Mouse (Mus musculus): ENCODE data around the gene Slc25a5. TPM values are rescaled to one million over a fixed set of nuclear protein-coding genes. Genes with fewer than 3 reads are reported as not detected.
"Not testable (repeated sequence)": the region's sequence is repeated elsewhere in the genome, so short reads cannot be mapped to it uniquely, and the experiment has no call there.

The Slc25a5 gene
- polyA plus RNA-seq, 1 experiment from 2014 or later, result 728 TPM

DNA sequence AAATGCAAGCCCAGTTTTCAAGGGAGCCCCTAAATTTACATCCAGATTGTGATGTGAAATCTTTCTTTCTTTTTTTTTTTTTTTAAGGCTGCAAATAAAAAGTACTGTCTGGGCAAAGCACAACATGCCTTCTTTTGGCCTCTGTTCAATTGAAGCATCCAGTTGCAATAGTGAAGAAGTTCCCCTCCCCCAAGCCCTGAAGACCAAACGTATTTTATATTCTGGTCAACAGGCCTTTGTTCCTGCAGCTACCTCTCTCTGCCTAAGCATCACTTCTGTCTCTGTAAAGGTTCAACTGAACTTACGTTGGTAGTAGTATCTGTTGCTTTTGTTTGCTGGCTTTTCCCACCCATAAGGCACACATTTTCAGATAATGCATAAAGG lies 31.5 kb upstream of the Slc25a5 start:
- no peak for DNase-seq (ENCODE audit: low spot score)
- H3K27ac ChIP-seq, result no peak overlapping the region
- WGBS, result 42% methylated on average over 2 of the region's 2 CpGs
- H3K4me3 ChIP-seq, result no peak overlapping the region
- no peaks in the 10 kb centered on the region for H3K27me3 ChIP-seq (ENCODE audit: low read depth, poor library complexity, severe bottlenecking)
- H3K36me3 ChIP-seq, result no peaks in the 10 kb centered on the region
- H3K9me3 ChIP-seq (replicated peaks), result no peaks in the 10 kb centered on the region
- no peaks in the 10 kb centered on the region for H3K4me1 ChIP-seq

DNA sequence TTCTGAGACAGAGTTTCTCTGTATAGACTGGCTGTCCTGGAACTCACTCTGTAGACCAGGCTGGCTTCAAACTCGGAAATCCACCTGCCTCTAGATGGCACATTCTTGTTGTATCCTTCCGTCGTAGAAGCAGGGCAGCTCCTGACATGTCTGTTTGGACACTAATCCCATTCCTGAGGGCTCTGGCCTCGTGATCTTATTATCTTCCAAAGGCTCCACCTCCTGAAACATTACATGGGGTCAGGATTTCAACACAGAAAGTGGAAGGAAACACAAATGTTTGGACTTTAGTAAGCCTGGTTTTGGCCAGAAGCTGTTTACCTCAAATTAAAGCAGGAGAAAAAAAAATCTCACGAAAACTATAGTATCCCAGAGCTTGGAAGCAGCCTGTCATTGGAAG lies 28.1 kb upstream of the Slc25a5 start:
- no peak for DNase-seq (ENCODE audit: low spot score)
- H3K4me3 ChIP-seq, result no peak overlapping the region
- H3K36me3 ChIP-seq, result no peaks in the 10 kb centered on the region
- WGBS, result 65% methylated on average over 5 of the region's 5 CpGs
- no peaks in the 10 kb centered on the region for H3K27me3 ChIP-seq (ENCODE audit: low read depth, poor library complexity, severe bottlenecking)
- H3K9me3 ChIP-seq (replicated peaks), result no peaks in the 10 kb centered on the region
- H3K4me1 ChIP-seq, result no peaks in the 10 kb centered on the region
- H3K27ac ChIP-seq, result no peak overlapping the region

DNA sequence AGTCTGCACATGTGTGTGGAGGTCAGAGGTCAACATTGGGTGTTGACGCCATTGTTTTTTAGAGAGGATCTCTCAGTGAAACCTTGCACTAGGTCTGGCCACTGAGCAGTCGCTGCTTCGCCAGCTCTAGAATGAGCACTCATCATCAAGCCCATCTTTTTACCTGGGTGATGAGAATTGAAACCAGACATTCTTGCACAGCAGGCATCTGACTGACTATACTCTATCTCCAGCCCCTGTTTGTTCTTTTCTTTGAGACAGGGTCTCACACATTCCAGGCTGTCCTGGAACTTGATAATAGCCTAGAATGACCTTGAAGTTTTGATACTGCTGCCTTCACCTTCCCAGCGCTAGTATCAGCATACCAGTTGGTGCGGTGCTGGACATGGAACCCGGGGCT lies 22.9 kb upstream of the Slc25a5 start:
- Histone ChIP-seq H3K4me1 (no peaks in the 10 kb centered on the region), H3K36me3 (no peaks in the 10 kb centered on the region), H3K9me3 (replicated peaks) (no peaks in the 10 kb centered on the region), H3K4me3 (no peak overlapping the region), H3K27ac (no peak overlapping the region), H3K27me3 (ENCODE audit: low read depth, poor library complexity, severe bottlenecking) (no peaks in the 10 kb centered on the region)
- no peak for DNase-seq (ENCODE audit: low spot score)
- 83% methylated on average over 6 of the region's 6 CpGs for WGBS

DNA sequence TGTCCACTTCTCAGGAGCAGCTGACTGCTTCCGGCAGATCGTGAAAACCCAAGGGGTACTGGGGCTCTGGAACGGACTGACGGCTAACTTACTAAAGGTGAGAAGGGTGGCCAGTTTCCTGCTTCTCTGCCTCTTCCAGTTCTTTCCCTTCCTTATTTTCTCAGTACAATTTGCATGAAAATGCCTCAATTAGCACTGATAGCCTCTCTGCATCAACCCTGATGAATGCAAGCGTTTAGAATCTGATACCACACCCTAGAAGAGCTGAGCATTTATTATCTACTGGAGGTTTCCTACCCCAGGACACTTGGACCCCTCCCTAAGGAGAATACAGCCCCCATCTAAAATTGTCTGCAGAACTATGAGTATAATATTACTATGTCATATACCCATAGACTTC lies 19.9 kb upstream of the Slc25a5 start:
- 86% methylated on average over 5 of the region's 5 CpGs for WGBS

DNA sequence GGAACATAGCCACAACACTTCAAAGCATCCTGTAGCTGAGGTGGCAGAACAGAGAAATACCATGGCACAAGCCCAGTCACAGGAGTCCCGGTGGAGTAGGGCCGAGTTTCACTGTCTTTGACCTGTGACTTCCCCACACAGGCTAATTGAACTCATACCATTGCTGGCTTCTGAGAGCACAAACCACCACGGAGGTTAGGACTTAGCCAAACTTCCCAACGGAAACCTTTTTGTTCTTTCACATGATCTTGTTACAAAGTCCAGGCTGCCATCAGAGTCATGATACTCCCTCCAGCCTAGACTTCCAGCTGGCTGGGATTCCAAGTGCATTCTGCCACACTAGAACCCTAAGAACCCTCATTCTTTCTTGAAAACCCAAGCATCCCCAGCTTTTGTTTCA lies 17.8 kb upstream of the Slc25a5 start:
- no peaks in the 10 kb centered on the region for H3K9me3 ChIP-seq (replicated peaks)
- H3K4me3 ChIP-seq, result no peak overlapping the region
- no peaks in the 10 kb centered on the region for H3K27me3 ChIP-seq (ENCODE audit: low read depth, poor library complexity, severe bottlenecking)
- DNase-seq (ENCODE audit: low spot score), result no peak
- H3K4me1 ChIP-seq, result no peaks in the 10 kb centered on the region
- WGBS, result 78% methylated on average over 4 of the region's 4 CpGs
- no peaks in the 10 kb centered on the region for H3K36me3 ChIP-seq
- no peak overlapping the region for H3K27ac ChIP-seq

More for the DNA sequence above, 19.9 kb upstream of the Slc25a5 start:
- Histone ChIP-seq H3K27ac (no peak overlapping the region), H3K9me3 (replicated peaks) (no peaks in the 10 kb centered on the region), H3K4me3 (no peak overlapping the region), H3K4me1 (no peaks in the 10 kb centered on the region), H3K36me3 (no peaks in the 10 kb centered on the region), H3K27me3 (ENCODE audit: low read depth, poor library complexity, severe bottlenecking) (no peaks in the 10 kb centered on the region)
- DNase-seq (ENCODE audit: low spot score), result no peak

DNA sequence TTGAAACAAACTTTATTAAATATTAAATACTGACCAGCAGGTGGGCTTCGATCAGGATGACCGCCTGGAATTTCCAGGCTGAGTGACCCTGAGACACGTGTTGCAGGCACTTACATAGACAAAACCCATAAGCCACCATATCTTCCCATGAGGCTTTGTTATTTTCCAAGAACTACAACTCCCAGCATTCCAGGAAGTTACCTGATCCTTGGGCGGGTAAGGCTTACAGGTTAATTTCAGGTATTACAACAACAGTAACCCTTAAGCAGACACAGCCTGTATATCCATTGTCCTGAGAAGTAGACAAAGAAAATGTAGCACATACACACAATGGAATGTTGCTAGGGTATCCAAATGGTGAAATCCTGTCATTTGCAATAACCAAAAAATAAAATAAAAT lies 6.1 kb upstream of the Slc25a5 start:
- Histone ChIP-seq H3K36me3 (no peaks in the 10 kb centered on the region), H3K27me3 (ENCODE audit: low read depth, poor library complexity, severe bottlenecking) (no peaks in the 10 kb centered on the region), H3K9me3 (replicated peaks) (no peaks in the 10 kb centered on the region), H3K4me3 (no peak overlapping the region), H3K4me1 (no peaks in the 10 kb centered on the region), H3K27ac (no peak overlapping the region)
- DNase-seq (ENCODE audit: low spot score), result no peak
- WGBS, result 64% methylated on average over 4 of the region's 4 CpGs

DNA sequence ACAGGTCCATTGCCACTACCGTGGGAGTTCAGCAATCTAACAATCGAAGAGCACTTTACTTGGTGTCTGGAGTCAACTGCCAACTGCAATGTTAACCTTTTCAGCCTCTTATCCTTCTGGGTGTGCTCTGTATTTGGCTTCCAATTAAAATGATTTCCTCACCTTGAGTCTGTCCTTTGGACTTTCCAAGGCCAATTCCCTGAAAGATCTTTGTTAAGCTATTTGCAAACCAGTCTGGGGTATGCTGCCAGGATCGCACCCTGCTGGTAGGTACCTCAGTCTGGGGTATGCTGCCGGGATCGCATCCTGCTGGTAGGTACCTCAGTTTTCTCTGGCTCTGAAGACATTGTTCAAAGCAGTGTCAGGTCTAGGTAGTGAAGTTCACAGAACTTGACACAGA lies 880 bp upstream of the Slc25a5 start:
- Histone ChIP-seq H3K36me3 (peaks cover 13% of the 10 kb centered on the region), H3K9me3 (replicated peaks) (no peaks in the 10 kb centered on the region), H3K27me3 (ENCODE audit: low read depth, poor library complexity, severe bottlenecking) (no peaks in the 10 kb centered on the region), H3K4me3 (no peak overlapping the region), H3K4me1 (no peaks in the 10 kb centered on the region), H3K27ac (no peak overlapping the region)
- no peak for DNase-seq (ENCODE audit: low spot score)
- 60% methylated on average over 5 of the region's 5 CpGs for WGBS

DNA sequence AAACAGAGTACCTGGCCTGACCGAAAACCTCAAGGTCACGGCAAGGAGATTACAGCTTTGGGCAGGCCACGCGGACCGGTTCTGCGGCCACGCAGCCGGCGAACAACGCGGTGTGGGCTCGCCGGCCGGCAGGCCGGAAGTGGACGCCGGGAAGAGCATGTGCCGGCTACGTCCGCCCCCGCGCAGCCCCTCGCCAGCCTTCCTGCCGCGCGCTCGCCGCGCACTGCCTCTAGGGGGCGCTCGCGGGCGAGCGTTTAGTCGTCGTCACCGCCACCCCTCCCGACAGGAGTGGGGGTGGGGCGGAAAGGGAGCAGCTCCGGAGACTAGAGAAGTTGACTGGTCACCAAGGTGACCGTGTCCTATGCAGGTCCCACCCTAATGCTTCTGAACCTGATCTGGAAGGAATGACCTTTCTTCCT lies 721 bp downstream of the Slc25a5 start:
- 23% methylated on average over 40 of the region's 41 CpGs for WGBS
- no peaks in the 10 kb centered on the region for H3K9me3 ChIP-seq (replicated peaks)
- H3K27ac ChIP-seq, result peak overlapping the region; percentile 87
- H3K27me3 ChIP-seq (ENCODE audit: low read depth, poor library complexity, severe bottlenecking), result no peaks in the 10 kb centered on the region
- peak overlapping the region; percentile 63 for H3K4me3 ChIP-seq
- H3K36me3 ChIP-seq, result peaks cover 13% of the 10 kb centered on the region
- DNase-seq (ENCODE audit: low spot score), result peak; percentile 85
- H3K4me1 ChIP-seq, result no peaks in the 10 kb centered on the region

DNA sequence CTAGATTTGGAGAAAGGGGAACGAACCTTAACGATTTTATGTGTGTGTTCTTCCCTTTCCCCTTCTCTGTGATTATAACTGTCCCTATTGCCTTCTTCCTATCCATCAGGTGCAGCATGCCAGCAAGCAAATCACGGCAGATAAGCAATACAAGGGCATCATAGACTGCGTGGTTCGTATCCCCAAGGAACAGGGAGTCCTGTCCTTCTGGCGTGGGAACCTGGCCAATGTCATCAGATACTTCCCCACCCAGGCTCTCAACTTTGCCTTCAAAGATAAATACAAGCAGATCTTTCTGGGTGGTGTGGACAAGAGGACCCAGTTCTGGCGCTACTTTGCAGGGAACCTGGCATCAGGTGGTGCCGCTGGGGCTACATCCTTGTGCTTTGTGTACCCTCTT lies 1.3 kb downstream of the Slc25a5 start:
- Histone ChIP-seq H3K36me3 (peaks cover 13% of the 10 kb centered on the region), H3K4me3 (peak overlapping the region; percentile 63)
- not testable (repeated sequence) for H3K27me3 ChIP-seq (ENCODE audit: low read depth, poor library complexity, severe bottlenecking); DNase-seq (ENCODE audit: low spot score); H3K4me1 ChIP-seq; H3K9me3 ChIP-seq (replicated peaks); H3K27ac ChIP-seq
- WGBS, result 80% methylated on average over 8 of the region's 8 CpGs

DNA sequence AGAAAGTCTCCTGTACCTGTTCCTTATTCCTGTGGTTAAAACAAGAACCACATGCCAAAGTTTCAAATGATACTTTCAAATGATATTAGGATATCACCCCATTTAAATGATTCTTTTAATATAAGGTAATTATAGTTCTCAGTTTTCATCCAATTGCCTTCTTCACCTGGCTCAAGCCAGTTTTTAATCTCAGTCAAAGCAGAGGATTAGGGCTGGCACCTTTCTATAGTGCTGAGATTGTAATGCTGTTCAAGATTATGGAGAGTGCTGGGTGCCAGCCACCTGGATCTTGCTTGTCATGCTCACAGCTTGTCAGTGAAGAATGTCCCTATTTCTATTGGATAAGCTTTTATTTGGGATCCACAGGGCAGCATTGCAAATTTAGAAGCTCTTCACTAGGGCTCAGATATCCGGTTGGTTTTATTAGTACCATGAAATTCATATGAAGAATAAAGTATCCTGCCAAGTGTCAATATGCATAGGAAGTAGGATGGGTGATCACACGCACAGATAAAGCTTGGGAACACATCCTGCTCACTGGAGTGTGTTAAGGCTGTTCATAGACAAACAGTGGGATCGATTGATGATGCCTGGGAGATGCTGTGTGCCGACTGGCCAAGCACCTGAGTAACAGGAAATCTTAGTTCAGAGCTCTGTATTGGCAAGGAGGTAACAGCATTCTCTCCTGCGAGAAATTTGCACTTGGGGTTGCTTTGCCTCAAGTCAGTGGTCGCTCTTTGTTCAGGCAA lies 3.9 kb downstream of the Slc25a5 start:
- no peak for DNase-seq (ENCODE audit: low spot score)
- H3K9me3 ChIP-seq (replicated peaks), result no peaks in the 10 kb centered on the region
- no peak overlapping the region for H3K4me3 ChIP-seq
- H3K36me3 ChIP-seq, result peaks cover 13% of the 10 kb centered on the region
- peaks cover 9% of the 10 kb centered on the region; the same call in 1 of the 2 replicates for H3K4me1 ChIP-seq
- 58% methylated on average over 6 of the region's 6 CpGs for WGBS
- H3K27me3 ChIP-seq (ENCODE audit: low read depth, poor library complexity, severe bottlenecking), result no peaks in the 10 kb centered on the region
- H3K27ac ChIP-seq, result no peak overlapping the region

DNA sequence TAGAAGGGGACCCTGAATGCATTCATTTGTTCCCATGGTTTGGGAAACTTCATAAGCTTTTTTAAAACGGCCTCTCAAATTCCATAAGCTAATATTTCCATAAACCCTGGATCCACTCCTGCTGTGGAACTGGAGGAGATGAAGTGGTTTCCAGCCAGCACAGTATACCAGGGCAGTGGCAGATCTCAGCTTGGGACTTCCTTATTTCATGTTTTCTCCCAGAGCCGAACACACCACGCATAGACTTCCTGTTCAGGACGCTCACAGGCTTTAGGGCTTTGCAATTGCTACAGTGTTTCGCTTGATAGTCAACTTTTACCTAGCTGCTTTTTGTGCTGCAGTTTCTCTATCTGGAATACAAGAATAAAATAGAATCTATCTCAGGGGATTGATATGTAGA lies 7.7 kb downstream of the Slc25a5 start:
- Histone ChIP-seq H3K27ac (no peak overlapping the region), H3K36me3 (peaks cover 1% of the 10 kb centered on the region), H3K4me1 (peaks cover 20% of the 10 kb centered on the region), H3K4me3 (no peak overlapping the region), H3K9me3 (replicated peaks) (no peaks in the 10 kb centered on the region), H3K27me3 (ENCODE audit: low read depth, poor library complexity, severe bottlenecking) (no peaks in the 10 kb centered on the region)
- DNase-seq (ENCODE audit: low spot score), result no peak
- WGBS, result 85% methylated on average over 5 of the region's 5 CpGs

DNA sequence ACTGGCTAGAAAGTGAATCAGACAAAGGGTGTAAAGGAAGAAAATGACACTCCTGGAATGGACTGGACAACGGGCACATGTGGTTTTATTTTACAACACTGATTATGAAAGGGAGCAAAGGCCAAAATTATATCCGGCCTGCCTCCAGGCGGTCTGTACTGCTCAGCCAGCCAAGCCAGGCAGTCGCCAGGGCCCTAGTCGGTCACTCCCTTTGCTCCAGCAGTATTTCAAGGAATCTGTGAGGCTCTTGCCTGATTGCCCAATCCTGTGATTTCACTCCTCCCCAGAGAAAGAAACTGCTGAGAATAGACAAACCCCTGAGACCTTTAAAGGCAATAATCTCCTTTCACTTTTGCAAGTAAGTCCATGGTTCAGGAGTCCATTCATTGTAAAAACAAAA lies 8.7 kb downstream of the Slc25a5 start:
- no peaks in the 10 kb centered on the region for H3K27me3 ChIP-seq (ENCODE audit: low read depth, poor library complexity, severe bottlenecking)
- H3K36me3 ChIP-seq, result no peaks in the 10 kb centered on the region
- no peak overlapping the region for H3K27ac ChIP-seq
- no peaks in the 10 kb centered on the region for H3K9me3 ChIP-seq (replicated peaks)
- WGBS, result 46% methylated on average over 5 of the region's 5 CpGs
- peak; percentile 35 for DNase-seq (ENCODE audit: low spot score)
- peaks cover 20% of the 10 kb centered on the region for H3K4me1 ChIP-seq
- no peak overlapping the region for H3K4me3 ChIP-seq

DNA sequence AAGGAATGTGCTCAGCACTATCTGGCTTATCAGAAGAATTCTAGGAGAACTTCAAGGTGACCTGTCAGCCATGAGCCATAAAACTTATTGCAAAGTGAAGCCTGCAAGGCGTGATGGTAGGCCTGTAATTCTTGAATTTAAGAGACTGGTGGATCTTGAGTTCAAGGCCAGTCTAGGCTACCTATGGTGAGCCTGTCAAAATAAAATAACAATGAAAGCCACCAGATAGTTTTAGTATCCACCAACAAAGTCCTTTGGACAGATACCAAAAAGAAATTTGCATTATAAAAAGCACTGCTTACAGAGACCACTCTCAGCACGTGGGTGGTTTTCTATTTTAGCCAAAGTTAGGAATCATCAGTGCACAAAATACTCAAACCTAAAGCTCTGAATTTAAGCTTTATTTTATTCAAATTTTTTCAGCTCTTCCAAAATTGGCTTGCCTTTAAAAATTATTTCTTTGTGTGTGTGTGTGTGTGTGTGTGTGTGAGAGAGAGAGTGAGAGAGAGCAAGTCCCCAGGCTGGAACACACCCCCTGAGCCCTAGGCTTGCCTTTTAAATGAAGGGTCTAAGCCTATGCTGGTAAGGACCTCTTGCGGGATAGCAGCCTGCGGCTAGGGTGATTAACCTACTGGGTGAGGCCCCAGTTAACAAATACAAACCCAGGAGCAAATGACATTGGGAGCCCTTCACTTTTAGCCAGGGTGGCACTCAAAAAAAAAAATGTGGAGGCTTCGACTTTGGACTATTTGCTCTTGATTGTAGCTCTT lies 10.2 kb downstream of the Slc25a5 start:
- 64% methylated on average over 5 of the region's 5 CpGs for WGBS
- no peak overlapping the region for H3K27ac ChIP-seq
- H3K4me3 ChIP-seq, result no peak overlapping the region
- H3K4me1 ChIP-seq, result peaks cover 20% of the 10 kb centered on the region
- no peaks in the 10 kb centered on the region for H3K36me3 ChIP-seq
- no peaks in the 10 kb centered on the region for H3K9me3 ChIP-seq (replicated peaks)
- no peaks in the 10 kb centered on the region for H3K27me3 ChIP-seq (ENCODE audit: low read depth, poor library complexity, severe bottlenecking)
- DNase-seq (ENCODE audit: low spot score), result no peak
